Comparison of ENCODE assay signal across 10 mouse cellular contexts in the genomic region with DNA sequence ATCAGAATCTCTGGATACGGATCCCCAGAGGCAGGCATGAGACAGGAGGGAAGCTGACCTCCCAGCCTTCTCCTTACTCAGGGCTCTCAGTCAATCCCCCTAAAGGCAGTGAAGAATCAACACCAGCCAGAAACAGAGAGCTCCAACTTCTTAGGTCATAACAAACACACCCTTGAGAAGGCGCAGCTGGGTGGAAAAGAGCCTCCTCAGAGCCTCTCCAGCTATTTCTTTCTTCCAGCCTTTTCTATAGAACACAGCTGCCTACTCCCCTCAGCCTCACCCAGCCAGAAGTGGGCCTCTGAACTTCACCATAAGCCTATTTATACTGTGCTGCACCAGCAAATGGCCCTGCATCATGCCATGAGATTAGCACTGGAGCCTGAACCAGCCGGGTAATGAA.
DNase-seq lines count a peak whose midpoint lies in the region; ATAC-seq and TF ChIP-seq lines count a peak whose summit lies in the region.
"Had no signal": no experiment of that assay in that cellular context is flagged by ENCODE, and none has a peak within 500 bp of the region (broad histone marks: within the 10 kb centered on the region; RNA-seq: fewer than 3 reads in every experiment).

No protein-coding gene starts in this region.

- H3K4me1 ChIP-seq in forebrain, embryonic 11.5 days (replicated peaks; ENCODE audit: control insufficient read depth, insufficient read depth, low read length): 0 out of 2 replicates have a peak, but pooled peaks cover 2% of the 10 kb centered on the region
- H3K4me1 ChIP-seq in forebrain, postnatal 0 days (ENCODE audit: insufficient read depth): peaks cover 7% of the 10 kb centered on the region; the same call in 1 of the 2 replicates
- H3K4me1 ChIP-seq in kidney, postnatal 0 days (replicated peaks; ENCODE audit: insufficient read depth, low read length): 0 out of 2 replicates have a peak, but pooled peaks cover 6% of the 10 kb centered on the region
- peaks cover 6% of the 10 kb centered on the region; the same call in 1 of the 2 replicates for H3K4me1 ChIP-seq in stomach, postnatal 0 days (replicated peaks; ENCODE audit: control insufficient read depth, insufficient read depth)

- TF ChIP-seq CTCF in forebrain, postnatal 0 days (IDR thresholded peaks at IDR 0.05; ENCODE audit: low read depth): no peak
- TF ChIP-seq CTCF in kidney, postnatal 0 days (IDR thresholded peaks at IDR 0.05; ENCODE audit: low read depth): no peak
- no peak for TF ChIP-seq CTCF in stomach, postnatal 0 days (IDR thresholded peaks at IDR 0.05; ENCODE audit: low read depth)

- H3K9ac ChIP-seq in forebrain, embryonic 11.5 days (ENCODE audit: low read length): no peak overlapping the region
- H3K9ac ChIP-seq in forebrain, postnatal 0 days: no peak overlapping the region
- no peak overlapping the region for H3K9ac ChIP-seq in kidney, postnatal 0 days (ENCODE audit: low read depth, low read length)
- no peak overlapping the region for H3K9ac ChIP-seq in stomach, postnatal 0 days (ENCODE audit: low read length)

- H3K4me2 ChIP-seq in forebrain, embryonic 11.5 days (ENCODE audit: low read depth, low read length, severe bottlenecking): no peak overlapping the region
- H3K4me2 ChIP-seq in forebrain, postnatal 0 days (ENCODE audit: low read depth): no peak overlapping the region
- no peak overlapping the region for H3K4me2 ChIP-seq in kidney, postnatal 0 days (ENCODE audit: low read length)
- H3K4me2 ChIP-seq in stomach, postnatal 0 days (replicated peaks; ENCODE audit: low read depth): no peak overlapping the region

- peak; percentile 56 for ATAC-seq in forebrain, embryonic 11.5 days (replicated peaks; ENCODE audit: low FRiP score)
- ATAC-seq in forebrain, postnatal 0 days: no peak
- no peak for ATAC-seq in kidney, postnatal 0 days (replicated peaks; ENCODE audit: low FRiP score, low read depth)
- peak; percentile 68 for ATAC-seq in stomach, postnatal 0 days (ENCODE audit: low FRiP score, low TSS enrichment)

- DNase-seq in forebrain, embryonic 11.5 days (ENCODE audit: low spot score): no peak
- no peak for DNase-seq in forebrain, postnatal 0 days
- DNase-seq in kidney, postnatal 0 days (ENCODE audit: low spot score): peak; percentile 63
- DNase-seq in kidney, postnatal 36 days: no peak
- peak; percentile 26 for DNase-seq in retina, postnatal 1 day
- no peak for DNase-seq in retina, embryonic 14.5 days (ENCODE audit: low spot score)
- peak; percentile 41 for DNase-seq in stomach, postnatal 0 days (ENCODE audit: low spot score)
- no peak for DNase-seq in right cerebral cortex, adult 18-20 months
- DNase-seq: cerebellum, postnatal 36 days; kidney, postnatal 25 days had no signal

- no peak for TF ChIP-seq EP300 in stomach, postnatal 0 days (optimal IDR thresholded peaks at IDR 0.05)

- 43% methylated on average over 3 of the region's 3 CpGs for WGBS in forebrain, embryonic 11.5 days
- 36% methylated on average over 3 of the region's 3 CpGs for WGBS in forebrain, postnatal 0 days
- 60% methylated on average over 3 of the region's 3 CpGs for WGBS in kidney, postnatal 0 days
- 14% methylated on average over 3 of the region's 3 CpGs for WGBS in stomach, postnatal 0 days

- no peaks in the 10 kb centered on the region for H3K36me3 ChIP-seq in forebrain, embryonic 11.5 days (ENCODE audit: control insufficient read depth, insufficient read depth, low read length)
- H3K36me3 ChIP-seq in forebrain, postnatal 0 days (ENCODE audit: insufficient read depth): no peaks in the 10 kb centered on the region
- no peaks in the 10 kb centered on the region for H3K36me3 ChIP-seq in kidney, postnatal 0 days (ENCODE audit: insufficient read depth, low read length)
- H3K36me3 ChIP-seq in stomach, postnatal 0 days (ENCODE audit: control insufficient read depth, insufficient read depth, low read length): no peaks in the 10 kb centered on the region

- no peak overlapping the region for H3K27ac ChIP-seq in forebrain, embryonic 11.5 days (ENCODE audit: low read depth, low read length)
- H3K27ac ChIP-seq in forebrain, postnatal 0 days (ENCODE audit: low read depth, low read length): no peak overlapping the region
- no peak overlapping the region for H3K27ac ChIP-seq in kidney, postnatal 0 days
- peak overlapping the region; percentile 70 for H3K27ac ChIP-seq in stomach, postnatal 0 days (replicated peaks)

- H3K27me3 ChIP-seq in forebrain, embryonic 11.5 days (ENCODE audit: control insufficient read depth, insufficient read depth, low read length): no peaks in the 10 kb centered on the region
- no peaks in the 10 kb centered on the region for H3K27me3 ChIP-seq in forebrain, postnatal 0 days (ENCODE audit: insufficient read depth, low read length)
- no peaks in the 10 kb centered on the region for H3K27me3 ChIP-seq in kidney, postnatal 0 days (ENCODE audit: insufficient read depth, low read length)
- no peaks in the 10 kb centered on the region for H3K27me3 ChIP-seq in stomach, postnatal 0 days (ENCODE audit: control insufficient read depth, insufficient read depth, low read length)

- no peak overlapping the region for H3K4me3 ChIP-seq in forebrain, embryonic 11.5 days (ENCODE audit: low read depth, low read length)
- no peak overlapping the region for H3K4me3 ChIP-seq in forebrain, postnatal 0 days (ENCODE audit: low read depth, low read length)
- no peak overlapping the region for H3K4me3 ChIP-seq in kidney, postnatal 0 days (replicated peaks; ENCODE audit: low read depth, low read length)
- no peak overlapping the region for H3K4me3 ChIP-seq in stomach, postnatal 0 days (ENCODE audit: low read depth, low read length)

- H3K9me3 ChIP-seq in forebrain, embryonic 11.5 days (ENCODE audit: control insufficient read depth, low read length): no peaks in the 10 kb centered on the region
- H3K9me3 ChIP-seq in forebrain, postnatal 0 days (ENCODE audit: low read length): no peaks in the 10 kb centered on the region
- no peaks in the 10 kb centered on the region for H3K9me3 ChIP-seq in kidney, postnatal 0 days (replicated peaks; ENCODE audit: low read length)
- H3K9me3 ChIP-seq in stomach, postnatal 0 days (ENCODE audit: control insufficient read depth, low read length): no peaks in the 10 kb centered on the region

Comparison
In these comparisons a context has a peak if more than half of its experiments do, and no peak if none do; other contexts are left out.
1. ATAC-seq: peak in forebrain, embryonic 11.5 days (single experiment) and stomach, postnatal 0 days (single experiment); none in forebrain, postnatal 0 days (single experiment) and kidney, postnatal 0 days (single experiment).
2. DNase-seq: peak in kidney, postnatal 0 days (single experiment), retina, postnatal 1 day (single experiment) and stomach, postnatal 0 days (single experiment); none in forebrain, embryonic 11.5 days (single experiment), forebrain, postnatal 0 days (single experiment), kidney, postnatal 36 days (0 of 2), retina, embryonic 14.5 days (single experiment) and right cerebral cortex, adult 18-20 months (single experiment).